Mouse (Mus musculus) lung, embryonic 16.5 days (tissue): ENCODE data around the gene Klhl5. TPM values are rescaled to one million over a fixed set of nuclear protein-coding genes. Genes with fewer than 3 reads are reported as not detected.
"Not testable (repeated sequence)": the region's sequence is repeated elsewhere in the genome, so short reads cannot be mapped to it uniquely, and the experiment has no call there.

Source experiments
- ATAC-seq: fragments of 200-750 bp; cut with Nextera tagmentation; 2 replicates; pipeline ENCODE4 v1.8.0; 2017; ENCODE audit warnings: low read depth, mild to moderate bottlenecking, moderate library complexity
- H3K27ac ChIP-seq: fragments of 300-500 bp; sonication (generic); 2 replicates; pipeline ENCODE4 v1.5.1; 2014; ENCODE audit warnings: mild to moderate bottlenecking, control low read depth, low read length
- H3K27me3 ChIP-seq: fragments of 300-500 bp; sonication (generic); 2 replicates; pipeline ENCODE4 v1.6.1; 2014; ENCODE audit warnings: low read depth, low read length, mixed read lengths; ENCODE audit not compliant: control insufficient read depth, insufficient read depth
- H3K36me3 ChIP-seq: fragments of 300-500 bp; sonication (generic); 2 replicates; pipeline ENCODE4 v1.6.1; 2014; ENCODE audit warnings: low read length; ENCODE audit not compliant: control insufficient read depth, insufficient read depth
- H3K4me1 ChIP-seq: fragments of 300-500 bp; sonication (generic); replicated peaks from 2 replicates; pipeline ENCODE4 v1.6.1; 2014; ENCODE audit warnings: low read length, mixed read lengths; ENCODE audit not compliant: control insufficient read depth, insufficient read depth
- H3K4me2 ChIP-seq: fragments of 300-500 bp; sonication (generic); 2 replicates; pipeline ENCODE4 v1.6.1; 2014; ENCODE audit warnings: low read depth, low read length, control low read depth
- H3K4me3 ChIP-seq: fragments of 300-500 bp; sonication (generic); 2 replicates; pipeline ENCODE4 v1.5.1; 2014; ENCODE audit warnings: mild to moderate bottlenecking, low read length, control low read depth
- H3K9ac ChIP-seq: fragments of 300-500 bp; sonication (generic); 2 replicates; pipeline ENCODE4 v1.6.1; 2014; ENCODE audit warnings: low read length, control low read depth
- H3K9me3 ChIP-seq: fragments of 300-500 bp; sonication (generic); 2 replicates; pipeline ENCODE4 v1.6.1; 2016; ENCODE audit warnings: low read length; ENCODE audit not compliant: control insufficient read depth
- WGBS: fragments of 180-500 bp; shearing (Covaris S2); extraction: QIAGEN DNeasy Blood & Tissue Kit; methylation state at CpG from one replicate; pipeline ENCODE4 v1.1.7; 2014; 5-methylcytosine and 5-hydroxymethylcytosine counted together
- polyA plus RNA-seq: library from polyadenylated mRNA; unstranded; fragments of >200 nt; fragmentation: Nextera tagmentation; extraction: Ambion mirVana; gene quantifications from 2 replicates; pipeline ENCODE4 v1.2.1, GENCODE M21; 2015

Gene Klhl5
- polyA plus RNA-seq, 1 experiment from 2014 or later, result 24.9 TPM

GRCm38 (mm10) chr5:65102026-65102640 is 5.2 kb upstream of the Klhl5 start:
- Histone ChIP-seq H3K36me3 (no peaks in the 10 kb centered on the region), H3K4me2 (no peak overlapping the region), H3K9ac (no peak overlapping the region), H3K9me3 (no peaks in the 10 kb centered on the region), H3K4me1 (peaks cover 12% of the 10 kb centered on the region), H3K27me3 (no peaks in the 10 kb centered on the region), H3K27ac (no peak overlapping the region), H3K4me3 (no peak overlapping the region)
- ATAC-seq, result no peak
- 61% methylated on average over 3 of the region's 3 CpGs for WGBS

DNA sequence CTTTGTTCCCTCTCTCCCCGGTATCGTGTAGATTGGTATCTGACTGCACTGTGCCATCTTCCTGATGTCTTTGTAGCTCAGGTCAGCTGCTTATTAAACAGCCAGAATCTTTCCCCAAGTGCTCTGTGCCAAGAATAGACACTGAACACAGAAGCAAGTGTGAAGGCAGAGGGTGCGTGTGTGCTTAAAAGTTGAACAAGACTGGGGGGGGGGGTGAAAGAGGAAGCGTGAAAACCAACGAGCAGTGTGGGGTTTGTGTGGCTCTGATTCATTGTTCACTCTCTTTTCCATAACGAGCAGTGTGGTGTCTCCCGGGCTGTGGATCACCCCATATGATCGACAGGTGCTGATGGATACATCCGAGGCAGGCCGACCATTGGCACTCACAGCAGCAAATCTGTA is 4.7 kb upstream of the Klhl5 start:
- H3K9me3 ChIP-seq, result no peaks in the 10 kb centered on the region
- peaks cover 9% of the 10 kb centered on the region for H3K4me1 ChIP-seq
- WGBS, result 29% methylated on average over 10 of the region's 10 CpGs
- no peaks in the 10 kb centered on the region for H3K36me3 ChIP-seq
- H3K4me2 ChIP-seq, result no peak overlapping the region
- no peaks in the 10 kb centered on the region for H3K27me3 ChIP-seq
- H3K27ac ChIP-seq, result no peak overlapping the region
- no peak overlapping the region for H3K9ac ChIP-seq
- ATAC-seq, result no peak
- H3K4me3 ChIP-seq, result no peak overlapping the region

DNA sequence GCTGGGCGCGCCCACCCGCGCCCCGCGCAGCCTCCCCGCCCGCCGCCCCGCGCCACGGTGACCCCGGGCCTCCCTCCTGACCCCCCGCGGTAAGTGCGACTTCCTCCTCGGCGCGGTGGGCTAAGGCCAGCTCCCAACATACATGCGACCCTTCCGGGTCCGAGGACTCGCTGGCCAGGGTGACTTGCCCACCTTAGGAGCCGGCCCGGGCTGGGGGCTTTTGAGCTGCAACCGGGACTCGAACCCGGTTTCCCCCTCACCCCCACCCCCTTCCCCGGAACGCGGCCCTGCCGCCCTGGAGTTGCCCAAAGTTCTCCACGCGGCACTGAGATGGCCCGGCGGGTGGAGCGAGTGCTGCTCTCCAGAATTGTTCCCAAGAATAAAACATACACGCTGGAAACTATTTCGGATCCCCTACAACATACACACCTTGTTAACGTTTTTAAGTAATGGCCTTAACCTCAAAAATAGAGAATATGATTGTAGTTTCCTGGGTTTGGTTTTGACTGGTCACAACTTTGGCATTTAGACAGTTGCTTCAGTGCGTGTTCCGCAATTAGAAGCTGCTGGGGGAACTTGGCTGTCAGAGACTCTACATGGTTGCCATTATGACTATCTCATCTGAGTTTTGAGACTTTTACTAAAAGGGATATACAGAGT is 564 bp downstream of the Klhl5 start:
- H3K27ac ChIP-seq, result peak overlapping the region; percentile 91
- H3K36me3 ChIP-seq, result no peaks in the 10 kb centered on the region
- peaks cover 12% of the 10 kb centered on the region for H3K4me1 ChIP-seq
- H3K27me3 ChIP-seq, result no peaks in the 10 kb centered on the region
- peak overlapping the region; percentile 80 for H3K4me3 ChIP-seq
- H3K9me3 ChIP-seq, result no peaks in the 10 kb centered on the region
- 2% methylated on average over 29 of the region's 42 CpGs for WGBS
- peak overlapping the region; percentile 84 for H3K4me2 ChIP-seq
- ATAC-seq, result peak; percentile 34; the same call in 1 of the 2 replicates
- peak overlapping the region; percentile 90 for H3K9ac ChIP-seq

GRCm38 (mm10) chr5:65112225-65112624 is 4.9 kb downstream of the Klhl5 start:
- not testable (repeated sequence) for H3K36me3 ChIP-seq, H3K27me3 ChIP-seq
- peak overlapping the region; percentile 29; the same call in 1 of the 2 replicates for H3K27ac ChIP-seq

DNA sequence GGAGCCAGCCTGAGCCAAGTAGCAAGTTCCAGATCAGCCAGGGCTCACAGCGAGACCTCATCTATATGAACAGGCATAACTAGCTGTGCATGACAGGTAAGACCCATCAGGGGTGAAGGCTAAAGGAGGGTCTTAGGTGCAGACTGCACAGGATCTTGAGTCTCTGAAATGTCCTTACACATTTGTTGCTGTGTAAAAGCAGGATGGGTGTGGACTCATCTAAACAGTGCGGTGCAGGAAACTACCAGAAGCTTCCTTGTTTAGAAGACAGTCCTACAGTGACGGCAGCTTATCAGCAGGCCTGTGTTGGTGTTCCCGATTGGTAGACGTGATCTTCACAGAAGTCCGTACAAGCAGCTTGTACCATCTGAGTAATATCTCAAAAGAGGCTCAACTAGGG is 6.0 kb downstream of the Klhl5 start:
- Histone ChIP-seq H3K27ac (peak overlapping the region; percentile 42; the same call in 1 of the 2 replicates), H3K4me2 (no peak overlapping the region), H3K4me1 (peaks cover 5% of the 10 kb centered on the region; the same call in 1 of the 2 replicates), H3K36me3 (peaks cover 8% of the 10 kb centered on the region), H3K4me3 (no peak overlapping the region), H3K27me3 (no peaks in the 10 kb centered on the region), H3K9ac (no peak overlapping the region), H3K9me3 (peaks cover 3% of the 10 kb centered on the region; the same call in 1 of the 2 replicates)
- ATAC-seq, result peak; percentile 67; the same call in 1 of the 2 replicates
- 66% methylated on average over 6 of the region's 6 CpGs for WGBS

More at GRCm38 (mm10) chr5:65112225-65112624, 4.9 kb downstream of the Klhl5 start:
- ATAC-seq, H3K9ac ChIP-seq, H3K9me3 ChIP-seq, H3K4me1 ChIP-seq, H3K4me3 ChIP-seq, H3K4me2 ChIP-seq: not testable (repeated sequence)
- 14% methylated on average over 3 of the region's 3 CpGs for WGBS

GRCm38 (mm10) chr5:65116789-65117188 is 9.4 kb downstream of the Klhl5 start:
- no peak for ATAC-seq
- H3K4me2 ChIP-seq, result no peak overlapping the region
- no peaks in the 10 kb centered on the region for H3K27me3 ChIP-seq
- peaks cover 3% of the 10 kb centered on the region; the same call in 1 of the 2 replicates for H3K9me3 ChIP-seq
- H3K4me3 ChIP-seq, result no peak overlapping the region
- 91% methylated on average over 2 of the region's 2 CpGs for WGBS
- H3K4me1 ChIP-seq, result peaks cover 5% of the 10 kb centered on the region; the same call in 1 of the 2 replicates
- H3K36me3 ChIP-seq, result peaks cover 8% of the 10 kb centered on the region
- no peak overlapping the region for H3K27ac ChIP-seq
- no peak overlapping the region for H3K9ac ChIP-seq

DNA sequence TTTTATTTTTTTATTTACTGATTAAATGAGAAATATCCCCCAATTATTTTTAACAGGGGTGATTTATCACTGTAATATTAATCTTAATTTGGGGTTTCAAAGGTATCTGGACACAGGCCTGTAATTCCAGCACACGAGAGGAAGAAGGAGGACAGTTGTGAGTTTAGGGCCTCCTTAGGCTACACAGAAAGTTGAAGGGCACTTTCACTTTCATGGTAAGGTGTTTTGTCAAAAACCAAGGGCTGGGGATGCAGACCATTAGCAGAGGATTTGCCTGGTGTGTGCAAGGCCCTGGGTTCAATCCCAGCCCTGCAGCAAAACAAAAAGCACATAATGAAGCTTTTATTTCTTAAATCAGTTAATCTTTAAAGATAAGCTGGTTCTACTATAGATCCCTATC is 12.2 kb downstream of the Klhl5 start:
- no peak overlapping the region for H3K9ac ChIP-seq
- no peak for ATAC-seq
- 0 out of 2 replicates have a peak overlapping the region, but pooled peaks have one; percentile 50 for H3K27ac ChIP-seq
- WGBS, result 86% methylated on average over 1 of the region's 1 CpGs
- peaks cover 3% of the 10 kb centered on the region; the same call in 1 of the 2 replicates for H3K9me3 ChIP-seq
- H3K27me3 ChIP-seq, result no peaks in the 10 kb centered on the region
- no peak overlapping the region for H3K4me2 ChIP-seq
- peaks cover 8% of the 10 kb centered on the region for H3K36me3 ChIP-seq
- no peaks in the 10 kb centered on the region for H3K4me1 ChIP-seq
- no peak overlapping the region for H3K4me3 ChIP-seq

DNA sequence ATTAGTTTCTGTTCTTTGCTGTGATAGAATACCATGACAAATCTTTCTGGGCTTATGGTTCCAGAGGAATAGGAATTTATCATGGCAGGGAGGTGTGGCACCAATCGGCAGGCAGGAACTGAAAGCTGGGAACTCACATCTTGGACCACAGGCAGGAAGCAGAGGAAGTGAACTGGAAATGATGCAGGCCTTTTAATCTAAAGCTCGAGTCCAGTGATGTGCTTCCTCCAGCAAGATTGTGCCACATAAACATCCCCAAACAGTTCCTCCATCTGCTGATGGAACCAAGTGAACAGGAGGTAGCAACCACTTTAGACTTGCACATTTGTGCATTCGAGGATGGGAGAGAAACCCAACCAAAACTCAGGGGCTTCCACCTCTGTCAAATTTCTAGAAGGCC is 12.6 kb downstream of the Klhl5 start:
- Histone ChIP-seq H3K4me1 (no peaks in the 10 kb centered on the region), H3K9me3 (peaks cover 3% of the 10 kb centered on the region; the same call in 1 of the 2 replicates), H3K27me3 (no peaks in the 10 kb centered on the region), H3K36me3 (peaks cover 8% of the 10 kb centered on the region), H3K9ac (no peak overlapping the region), H3K27ac (peak overlapping the region; percentile 67), H3K4me3 (no peak overlapping the region), H3K4me2 (no peak overlapping the region)
- 57% methylated on average over 3 of the region's 3 CpGs for WGBS
- ATAC-seq, result no peak

- WGBS, result 77% methylated on average over 3 of the region's 3 CpGs
- H3K9ac ChIP-seq, result no peak overlapping the region
- no peaks in the 10 kb centered on the region for H3K9me3 ChIP-seq
- ATAC-seq, result no peak
- H3K4me3 ChIP-seq, result no peak overlapping the region
- no peaks in the 10 kb centered on the region; the same call in 1 of the 2 replicates for H3K36me3 ChIP-seq
- no peak overlapping the region for H3K27ac ChIP-seq
- no peak overlapping the region for H3K4me2 ChIP-seq
- no peaks in the 10 kb centered on the region for H3K27me3 ChIP-seq
- H3K4me1 ChIP-seq, result no peaks in the 10 kb centered on the region
Observed at GRCm38 (mm10) chr5:65122616-65123015, 15.3 kb downstream of the Klhl5 start.
